Mouse (Mus musculus) bone marrow, adult 2 months (tissue): ENCODE measurements around the gene Hc.

ENCODE experiments used
- CTCF ChIP-seq: fragments of 200-500 bp; IDR thresholded peaks from 2 replicates; pipeline ENCODE4 v1.5.1; 2011; ENCODE audit warnings: low read length, control low read depth; ENCODE audit not compliant: control insufficient read depth, insufficient read depth
- POLR2A ChIP-seq: fragments of 200-500 bp; IDR thresholded peaks from 2 replicates; pipeline ENCODE4 v1.6.1; 2011; ENCODE audit warnings: low read depth, mild to moderate bottlenecking, control low read depth, low read length, borderline replicate concordance; ENCODE audit not compliant: control insufficient read depth

DNA sequence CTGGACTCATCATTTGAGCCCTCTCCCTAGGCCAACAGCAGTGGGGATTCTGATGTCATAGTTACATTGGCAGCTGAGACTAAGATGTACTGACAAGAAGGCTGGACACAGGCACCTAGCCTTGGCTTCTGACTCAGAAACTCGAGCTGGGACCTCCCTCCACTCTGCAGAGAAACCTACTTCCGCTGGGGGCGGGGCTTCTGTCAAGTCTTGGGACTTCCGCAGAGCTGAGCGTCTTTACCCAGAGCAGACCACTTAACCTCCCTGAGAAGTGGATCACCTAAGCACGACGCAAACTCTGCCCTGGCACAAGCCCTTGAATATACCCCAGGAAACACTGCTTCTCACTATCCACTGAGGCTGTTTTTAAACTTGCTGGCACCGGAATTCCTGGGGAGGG is 116.5 kb downstream of the Hc start:
- TF ChIP-seq POLR2A (no peak), CTCF (no peak)
